Mouse (Mus musculus): ENCODE measurements around the gene Rnasel. TPM values are rescaled to one million over a fixed set of nuclear protein-coding genes. Genes with fewer than 3 reads are reported as not detected.

The Rnasel gene
- polyA plus RNA-seq, 1 experiment: 2.3 TPM

DNA sequence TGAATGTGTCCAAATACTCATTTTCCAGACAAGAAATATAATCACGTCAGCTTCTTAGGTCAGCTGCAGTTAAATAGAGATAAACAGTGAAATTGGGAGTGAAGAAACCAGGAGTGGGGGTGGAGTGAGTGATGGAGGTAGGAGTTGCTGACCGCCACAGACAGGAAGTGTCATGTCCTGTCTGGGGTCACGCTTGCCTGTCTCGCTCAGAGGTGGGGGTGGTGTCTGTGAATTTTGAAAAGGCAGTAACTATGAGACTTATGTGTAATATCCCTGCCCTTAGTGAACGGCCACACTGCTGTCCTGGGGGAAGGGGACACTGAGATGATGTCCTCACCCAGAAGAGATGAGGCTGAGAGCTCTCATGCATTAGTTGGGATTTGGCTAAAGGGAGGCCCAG is 39.8 kb upstream of the Rnasel start:
- Histone ChIP-seq H3K4me3 (replicated peaks) (peak overlapping the region; percentile 75), H3K9me3 (peaks cover 9% of the 10 kb centered on the region; the same call in 1 of the 2 replicates), H3K36me3 (replicated peaks; ENCODE audit: low read length) (no peaks in the 10 kb centered on the region), H3K27me3 (replicated peaks) (peaks cover 2% of the 10 kb centered on the region), H3K4me1 (peaks cover 30% of the 10 kb centered on the region)
- TF ChIP-seq GATA1 (IDR thresholded peaks at IDR 0.05; ENCODE audit: borderline replicate concordance, low read length) (no peak), FLI1 (IDR thresholded peaks at IDR 0.05; ENCODE audit: low read length) (no peak)

DNA sequence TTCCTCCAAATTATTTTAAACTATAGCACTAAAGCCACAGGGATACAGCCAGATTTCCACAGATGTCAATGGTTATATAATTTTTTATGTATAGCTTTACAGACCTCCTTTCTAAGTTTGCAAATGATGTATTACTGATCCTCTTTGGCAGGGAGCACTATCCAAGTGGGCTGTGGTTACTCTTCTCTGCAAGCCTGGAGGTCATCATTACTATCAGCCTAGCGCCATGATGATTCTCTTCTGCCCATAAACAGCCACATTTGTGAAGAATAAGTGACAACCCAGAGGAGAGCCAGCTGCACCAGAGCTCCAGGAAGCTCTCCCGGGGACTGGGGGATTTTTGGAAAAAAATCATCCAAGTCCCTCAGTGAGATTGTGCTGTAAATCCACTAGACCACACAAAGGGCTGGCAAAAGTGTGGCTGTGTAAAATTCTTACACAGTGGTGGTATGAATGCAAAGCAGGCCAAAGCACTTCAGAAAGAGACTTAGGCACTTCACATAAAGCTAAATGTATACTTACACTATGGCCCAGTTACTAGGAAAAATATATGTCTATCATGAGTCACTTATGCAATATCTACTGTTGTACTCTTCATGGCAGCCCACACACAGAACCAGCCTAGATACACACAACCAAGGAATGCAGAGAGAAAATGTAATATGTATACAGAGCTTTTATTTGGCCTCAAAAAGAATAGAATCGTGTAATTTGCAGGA is 37.5 kb upstream of the Rnasel start:
- TF ChIP-seq GATA1 (IDR thresholded peaks at IDR 0.05; ENCODE audit: borderline replicate concordance, low read length) (no peak), FLI1 (IDR thresholded peaks at IDR 0.05; ENCODE audit: low read length) (no peak)
- Histone ChIP-seq H3K9me3 (no peaks in the 10 kb centered on the region), H3K4me1 (peaks cover 26% of the 10 kb centered on the region), H3K4me3 (replicated peaks) (no peak overlapping the region), H3K27me3 (replicated peaks) (no peaks in the 10 kb centered on the region), H3K36me3 (replicated peaks; ENCODE audit: low read length) (no peaks in the 10 kb centered on the region)

GRCm38 (mm10) chr1:153712633-153713032 is 36.6 kb upstream of the Rnasel start:
- Histone ChIP-seq H3K4me3 (replicated peaks) (no peak overlapping the region), H3K36me3 (replicated peaks; ENCODE audit: low read length) (no peaks in the 10 kb centered on the region), H3K27me3 (replicated peaks) (peaks cover 2% of the 10 kb centered on the region), H3K9me3 (no peaks in the 10 kb centered on the region), H3K4me1 (peaks cover 26% of the 10 kb centered on the region)
- TF ChIP-seq FLI1 (IDR thresholded peaks at IDR 0.05; ENCODE audit: low read length): no peak
- TF ChIP-seq GATA1 (IDR thresholded peaks at IDR 0.05; ENCODE audit: borderline replicate concordance, low read length): no peak

DNA sequence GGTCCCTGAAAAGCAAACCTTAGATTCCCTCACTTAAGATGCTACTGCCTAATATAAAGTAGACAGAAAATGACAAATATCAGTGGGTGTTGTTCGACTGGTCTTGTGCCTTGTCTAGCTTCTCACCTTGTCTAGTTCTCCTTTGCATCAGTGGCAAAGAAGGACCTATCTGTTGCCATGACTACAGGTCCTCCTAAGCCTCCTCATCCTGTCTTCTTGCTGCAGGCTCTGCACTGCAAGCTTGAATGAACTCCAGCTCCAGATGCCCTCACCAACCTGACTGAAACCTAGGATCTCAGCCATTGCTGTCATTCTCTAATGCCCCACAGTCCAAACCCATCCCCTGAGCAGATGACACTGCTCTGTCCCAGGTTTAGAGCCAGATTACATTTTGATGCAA is 31.2 kb upstream of the Rnasel start:
- no peaks in the 10 kb centered on the region for H3K9me3 ChIP-seq
- TF ChIP-seq FLI1 (IDR thresholded peaks at IDR 0.05; ENCODE audit: low read length): no peak
- TF ChIP-seq GATA1 (IDR thresholded peaks at IDR 0.05; ENCODE audit: borderline replicate concordance, low read length): no peak
- no peak overlapping the region for H3K4me3 ChIP-seq (replicated peaks)
- H3K4me1 ChIP-seq: no peaks in the 10 kb centered on the region
- H3K36me3 ChIP-seq (replicated peaks; ENCODE audit: low read length): no peaks in the 10 kb centered on the region
- peaks cover 5% of the 10 kb centered on the region for H3K27me3 ChIP-seq (replicated peaks)

DNA sequence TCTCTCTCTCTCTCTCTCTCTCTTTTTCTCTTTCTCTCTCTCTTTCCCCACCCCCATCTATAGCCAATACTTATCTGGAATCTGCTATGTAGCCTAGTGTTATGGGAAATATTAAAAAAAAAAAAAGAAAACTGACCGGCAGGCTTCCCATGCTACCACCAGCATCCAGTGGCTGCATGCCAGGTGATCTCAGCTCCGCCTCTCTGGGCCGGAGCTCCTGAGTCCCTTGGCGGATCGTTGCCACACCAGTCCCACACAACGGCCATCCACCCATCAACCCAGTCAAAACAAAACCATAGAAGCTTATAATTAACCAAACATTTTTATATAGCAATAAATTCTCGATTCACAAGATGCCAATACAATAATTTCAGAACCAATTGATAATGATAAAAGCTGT is 28.3 kb upstream of the Rnasel start:
- Histone ChIP-seq H3K9me3 (no peaks in the 10 kb centered on the region), H3K4me3 (replicated peaks) (no peak overlapping the region), H3K36me3 (replicated peaks; ENCODE audit: low read length) (no peaks in the 10 kb centered on the region), H3K4me1 (no peaks in the 10 kb centered on the region), H3K27me3 (replicated peaks) (peaks cover 11% of the 10 kb centered on the region)
- TF ChIP-seq GATA1 (IDR thresholded peaks at IDR 0.05; ENCODE audit: borderline replicate concordance, low read length) (no peak), FLI1 (IDR thresholded peaks at IDR 0.05; ENCODE audit: low read length) (no peak)

- no peaks in the 10 kb centered on the region for H3K36me3 ChIP-seq (replicated peaks; ENCODE audit: low read length)
- H3K4me3 ChIP-seq (replicated peaks): no peak overlapping the region
- H3K27me3 ChIP-seq (replicated peaks): peaks cover 14% of the 10 kb centered on the region
- no peaks in the 10 kb centered on the region for H3K4me1 ChIP-seq
- H3K9me3 ChIP-seq: 0 out of 2 replicates have a peak, but pooled peaks cover 4% of the 10 kb centered on the region
- TF ChIP-seq FLI1 (IDR thresholded peaks at IDR 0.05; ENCODE audit: low read length) (no peak), GATA1 (IDR thresholded peaks at IDR 0.05; ENCODE audit: borderline replicate concordance, low read length) (no peak)
Observed at GRCm38 (mm10) chr1:153721565-153722310, 27.5 kb upstream of the Rnasel start.

DNA sequence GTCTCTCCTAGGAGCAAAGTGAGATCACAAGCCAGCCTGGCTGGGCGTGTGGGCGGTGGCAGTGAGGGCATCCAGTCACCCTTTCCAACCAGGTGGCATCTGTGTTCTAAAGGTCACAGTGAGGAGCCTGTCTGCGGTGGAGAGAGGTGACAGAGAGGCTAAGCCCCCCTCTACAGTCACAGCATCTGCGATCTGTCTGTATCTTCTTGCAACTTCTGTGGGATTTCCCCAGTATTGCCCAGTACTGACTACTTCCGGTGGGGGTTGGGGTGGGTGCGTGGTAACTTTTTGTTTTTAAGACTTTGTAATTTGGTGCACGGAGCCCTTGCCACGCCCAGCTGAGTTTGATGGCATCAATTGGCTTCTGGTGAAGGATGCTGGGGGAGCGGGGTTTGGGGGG is 25.8 kb upstream of the Rnasel start:
- no peaks in the 10 kb centered on the region for H3K4me1 ChIP-seq
- H3K9me3 ChIP-seq: 0 out of 2 replicates have a peak, but pooled peaks cover 4% of the 10 kb centered on the region
- TF ChIP-seq FLI1 (IDR thresholded peaks at IDR 0.05; ENCODE audit: low read length): no peak
- TF ChIP-seq GATA1 (IDR thresholded peaks at IDR 0.05; ENCODE audit: borderline replicate concordance, low read length): no peak
- H3K4me3 ChIP-seq (replicated peaks): no peak overlapping the region
- no peaks in the 10 kb centered on the region for H3K36me3 ChIP-seq (replicated peaks; ENCODE audit: low read length)
- H3K27me3 ChIP-seq (replicated peaks): peaks cover 20% of the 10 kb centered on the region

- Histone ChIP-seq H3K4me3 (replicated peaks) (no peak overlapping the region), H3K36me3 (replicated peaks; ENCODE audit: low read length) (no peaks in the 10 kb centered on the region), H3K4me1 (no peaks in the 10 kb centered on the region), H3K9me3 (0 out of 2 replicates have a peak, but pooled peaks cover 4% of the 10 kb centered on the region), H3K27me3 (replicated peaks) (peaks cover 28% of the 10 kb centered on the region)
- no peak for TF ChIP-seq GATA1 (IDR thresholded peaks at IDR 0.05; ENCODE audit: borderline replicate concordance, low read length)
- TF ChIP-seq FLI1 (IDR thresholded peaks at IDR 0.05; ENCODE audit: low read length): no peak
Observed at GRCm38 (mm10) chr1:153726636-153727035, 22.6 kb upstream of the Rnasel start.

- Histone ChIP-seq H3K4me1 (no peaks in the 10 kb centered on the region), H3K36me3 (replicated peaks; ENCODE audit: low read length) (no peaks in the 10 kb centered on the region), H3K9me3 (0 out of 2 replicates have a peak, but pooled peaks cover 4% of the 10 kb centered on the region), H3K27me3 (replicated peaks) (peaks cover 39% of the 10 kb centered on the region), H3K4me3 (replicated peaks) (no peak overlapping the region)
- TF ChIP-seq FLI1 (IDR thresholded peaks at IDR 0.05; ENCODE audit: low read length): no peak
- TF ChIP-seq GATA1 (IDR thresholded peaks at IDR 0.05; ENCODE audit: borderline replicate concordance, low read length): no peak
Observed at GRCm38 (mm10) chr1:153729806-153730205, 19.4 kb upstream of the Rnasel start.

- no peaks in the 10 kb centered on the region for H3K4me1 ChIP-seq
- H3K4me3 ChIP-seq (replicated peaks): no peak overlapping the region
- no peaks in the 10 kb centered on the region for H3K36me3 ChIP-seq (replicated peaks; ENCODE audit: low read length)
- 0 out of 2 replicates have a peak, but pooled peaks cover 4% of the 10 kb centered on the region for H3K9me3 ChIP-seq
- peaks cover 44% of the 10 kb centered on the region for H3K27me3 ChIP-seq (replicated peaks)
- TF ChIP-seq FLI1 (IDR thresholded peaks at IDR 0.05; ENCODE audit: low read length) (no peak), GATA1 (IDR thresholded peaks at IDR 0.05; ENCODE audit: borderline replicate concordance, low read length) (no peak)
Observed at GRCm38 (mm10) chr1:153730671-153731070, 18.6 kb upstream of the Rnasel start.

Measured in megakaryocyte, embryonic 14.5 days (primary cell).